Comparison of ENCODE assay signal across 7 mouse cellular contexts in genomic region chr13:35905879-35906481, GRCm38 (mm10). TPM values are rescaled to one million over a fixed set of nuclear protein-coding genes. Genes with fewer than 3 reads are reported as not detected.
A peak's percentile ranks its signal among the peaks of the same experiment; 100 is the strongest.
DNase-seq lines count a peak whose midpoint lies in the region; ATAC-seq lines count a peak whose summit lies in the region.

Gene Rpp40 (minus strand): TSS chr13:35906359.

- DNase-seq in adrenal gland, postnatal 25 days, result peak; percentile 83
- peak; percentile 99 for DNase-seq in heart, adult 11 months
- peak; percentile 94 for DNase-seq in kidney, adult 18-20 months
- DNase-seq in limb, embryonic 11.5 days (ENCODE audit: low spot score), result peak; percentile 91
- DNase-seq in midbrain, embryonic 14.5 days, result peak; percentile 94
- peak; percentile 81 to 83 for DNase-seq in spleen, adult 18-20 months

- no peaks in the 10 kb centered on the region for H3K27me3 ChIP-seq in embryonic facial prominence, embryonic 12.5 days
- H3K27me3 ChIP-seq in limb, embryonic 11.5 days (ENCODE audit: control insufficient read depth, insufficient read depth, low read length), result no peaks in the 10 kb centered on the region
- H3K27me3 ChIP-seq in midbrain, embryonic 14.5 days (ENCODE audit: control insufficient read depth, insufficient read depth, low read length), result no peaks in the 10 kb centered on the region

- no peak within 1 kb of the TSS for H3K27ac ChIP-seq in embryonic facial prominence, embryonic 12.5 days
- no peak within 1 kb of the TSS for H3K27ac ChIP-seq in limb, embryonic 11.5 days (replicated peaks; ENCODE audit: low read depth, low read length)
- no peak within 1 kb of the TSS for H3K27ac ChIP-seq in midbrain, embryonic 14.5 days (replicated peaks; ENCODE audit: low read depth, low read length)

- H3K4me3 ChIP-seq in embryonic facial prominence, embryonic 12.5 days, result peak within 1 kb of the TSS; percentile 63
- H3K4me3 ChIP-seq in limb, embryonic 11.5 days (ENCODE audit: low read depth, low read length), result peak within 1 kb of the TSS; percentile 58
- peak within 1 kb of the TSS; percentile 46 for H3K4me3 ChIP-seq in midbrain, embryonic 14.5 days (replicated peaks; ENCODE audit: low read depth, low read length)

- peak; percentile 100 for ATAC-seq in embryonic facial prominence, embryonic 12.5 days (ENCODE audit: insufficient number of reproducible peaks, insufficient read depth, low FRiP score, low TSS enrichment)
- ATAC-seq in limb, embryonic 11.5 days (ENCODE audit: insufficient number of reproducible peaks, low FRiP score, low TSS enrichment, low read depth), result peak; percentile 100
- ATAC-seq in midbrain, embryonic 14.5 days (ENCODE audit: low FRiP score, low TSS enrichment), result peak; percentile 99

- H3K36me3 ChIP-seq in embryonic facial prominence, embryonic 12.5 days, result no peaks in the 10 kb centered on the region
- H3K36me3 ChIP-seq in limb, embryonic 11.5 days (ENCODE audit: control insufficient read depth, insufficient read depth, low read length), result no peaks in the 10 kb centered on the region
- no peaks in the 10 kb centered on the region for H3K36me3 ChIP-seq in midbrain, embryonic 14.5 days (ENCODE audit: control insufficient read depth, insufficient read depth, low read length)

- WGBS in embryonic facial prominence, embryonic 12.5 days, result under 1% methylated on average over 35 of the region's 35 CpGs
- WGBS in limb, embryonic 11.5 days, result under 1% methylated on average over 35 of the region's 35 CpGs
- under 1% methylated on average over 35 of the region's 35 CpGs for WGBS in midbrain, embryonic 14.5 days

- peak within 1 kb of the TSS; percentile 69 for H3K4me2 ChIP-seq in embryonic facial prominence, embryonic 12.5 days (replicated peaks)
- peak within 1 kb of the TSS; percentile 58 for H3K4me2 ChIP-seq in limb, embryonic 11.5 days (ENCODE audit: low read depth, severe bottlenecking)
- peak within 1 kb of the TSS; percentile 74 for H3K4me2 ChIP-seq in midbrain, embryonic 14.5 days (ENCODE audit: low read length)

- H3K9ac ChIP-seq in embryonic facial prominence, embryonic 12.5 days, result peak within 1 kb of the TSS; percentile 42
- H3K9ac ChIP-seq in limb, embryonic 11.5 days (ENCODE audit: low read length), result peak within 1 kb of the TSS; percentile 58
- H3K9ac ChIP-seq in midbrain, embryonic 14.5 days (replicated peaks; ENCODE audit: low read length), result peak within 1 kb of the TSS; percentile 43

- H3K4me1 ChIP-seq in embryonic facial prominence, embryonic 12.5 days, result no peaks in the 10 kb centered on the region
- no peaks in the 10 kb centered on the region for H3K4me1 ChIP-seq in limb, embryonic 11.5 days (ENCODE audit: control insufficient read depth, insufficient read depth, low read length)
- H3K4me1 ChIP-seq in midbrain, embryonic 14.5 days (ENCODE audit: control insufficient read depth, insufficient read depth, low read length), result no peaks in the 10 kb centered on the region

- H3K9me3 ChIP-seq in embryonic facial prominence, embryonic 12.5 days, result no peaks in the 10 kb centered on the region
- H3K9me3 ChIP-seq in limb, embryonic 11.5 days (ENCODE audit: control insufficient read depth, low read length), result no peaks in the 10 kb centered on the region
- H3K9me3 ChIP-seq in midbrain, embryonic 14.5 days (ENCODE audit: control insufficient read depth, low read length), result no peaks in the 10 kb centered on the region

RNA-seq across cellular contexts. Expression of gene Rpp40, which starts in this region (rescaled TPM):
- total RNA-seq in adrenal gland, postnatal 25 days (2021), result 19.0 and 20.7 TPM in 2 replicates
- polyA plus RNA-seq in embryonic facial prominence, embryonic 12.5 days (2016; fragmentation: Nextera tagmentation; extraction: Ambion mirVana), result 20.9 and 22.3 TPM in 2 replicates
- 27.0 and 28.4 TPM in 2 replicates for polyA plus RNA-seq in limb, embryonic 11.5 days (2014; fragmentation: Nextera tagmentation; extraction: Ambion mirVana)
- 6.8 and 8.3 TPM in 2 replicates for polyA plus RNA-seq in midbrain, embryonic 14.5 days (2014; fragmentation: Nextera tagmentation; extraction: Ambion mirVana)
